Mouse (Mus musculus): ENCODE results near the gene Cfap300. TPM values are rescaled to one million over a fixed set of nuclear protein-coding genes. Genes with fewer than 3 reads are reported as not detected.

The Cfap300 gene
- polyA plus RNA-seq, 1 experiment: 4.5 TPM

GRCm38 (mm10) chr9:7984287-7984686 is 58.3 kb downstream of the Cfap300 start:
- Histone ChIP-seq H3K36me3 (ENCODE audit: control insufficient read depth, insufficient read depth, low read length) (no peaks in the 10 kb centered on the region; the same call in 1 of the 2 replicates), H3K27ac (ENCODE audit: insufficient read depth, low read depth, low read length) (no peak overlapping the region), H3K4me1 (ENCODE audit: control insufficient read depth, insufficient read depth, low read length) (peaks cover 19% of the 10 kb centered on the region), H3K27me3 (replicated peaks; ENCODE audit: control insufficient read depth, insufficient read depth, low read length) (no peaks in the 10 kb centered on the region), H3K4me3 (ENCODE audit: insufficient read depth, low read depth, low read length) (no peak overlapping the region)
- DNase-seq: no peak
- WGBS: 61% methylated on average over 4 of the region's 4 CpGs
- no peak for TF ChIP-seq CTCF (conservative IDR thresholded peaks at IDR 0.05; ENCODE audit: insufficient read depth, insufficient read length, low read depth, low read length)
- no peak for TF ChIP-seq POLR2A (IDR thresholded peaks at IDR 0.05; ENCODE audit: low read depth, low read length)

- WGBS: 50% methylated on average over 2 of the region's 2 CpGs
- Histone ChIP-seq H3K27me3 (replicated peaks; ENCODE audit: control insufficient read depth, insufficient read depth, low read length) (no peaks in the 10 kb centered on the region), H3K4me1 (ENCODE audit: control insufficient read depth, insufficient read depth, low read length) (peaks cover 22% of the 10 kb centered on the region), H3K4me3 (ENCODE audit: insufficient read depth, low read depth, low read length) (no peak overlapping the region), H3K27ac (ENCODE audit: insufficient read depth, low read depth, low read length) (no peak overlapping the region), H3K36me3 (ENCODE audit: control insufficient read depth, insufficient read depth, low read length) (no peaks in the 10 kb centered on the region)
- no peak for DNase-seq
- no peak for TF ChIP-seq POLR2A (IDR thresholded peaks at IDR 0.05; ENCODE audit: low read depth, low read length)
- TF ChIP-seq CTCF (conservative IDR thresholded peaks at IDR 0.05; ENCODE audit: insufficient read depth, insufficient read length, low read depth, low read length): no peak
These were observed 59.0 kb downstream of the Cfap300 start for GRCm38 (mm10) chr9:7983665-7984064.

- Histone ChIP-seq H3K27me3 (replicated peaks; ENCODE audit: control insufficient read depth, insufficient read depth, low read length) (no peaks in the 10 kb centered on the region), H3K36me3 (ENCODE audit: control insufficient read depth, insufficient read depth, low read length) (no peaks in the 10 kb centered on the region), H3K27ac (ENCODE audit: insufficient read depth, low read depth, low read length) (0 out of 2 replicates have a peak overlapping the region, but pooled peaks have one; percentile 54), H3K4me3 (ENCODE audit: insufficient read depth, low read depth, low read length) (no peak overlapping the region), H3K4me1 (ENCODE audit: control insufficient read depth, insufficient read depth, low read length) (peaks cover 26% of the 10 kb centered on the region)
- no peak for DNase-seq
- 24% methylated on average over 2 of the region's 2 CpGs for WGBS
- TF ChIP-seq POLR2A (IDR thresholded peaks at IDR 0.05; ENCODE audit: low read depth, low read length) (no peak), CTCF (conservative IDR thresholded peaks at IDR 0.05; ENCODE audit: insufficient read depth, insufficient read length, low read depth, low read length) (no peak)
These were observed 62.5 kb downstream of the Cfap300 start for GRCm38 (mm10) chr9:7980162-7980561.

GRCm38 (mm10) chr9:7979153-7979916 is 63.3 kb downstream of the Cfap300 start:
- Histone ChIP-seq H3K4me3 (ENCODE audit: insufficient read depth, low read depth, low read length) (no peak overlapping the region), H3K36me3 (ENCODE audit: control insufficient read depth, insufficient read depth, low read length) (no peaks in the 10 kb centered on the region), H3K27me3 (replicated peaks; ENCODE audit: control insufficient read depth, insufficient read depth, low read length) (no peaks in the 10 kb centered on the region), H3K4me1 (ENCODE audit: control insufficient read depth, insufficient read depth, low read length) (peaks cover 26% of the 10 kb centered on the region), H3K27ac (ENCODE audit: insufficient read depth, low read depth, low read length) (0 out of 2 replicates have a peak overlapping the region, but pooled peaks have one; percentile 54)
- TF ChIP-seq CTCF (conservative IDR thresholded peaks at IDR 0.05; ENCODE audit: insufficient read depth, insufficient read length, low read depth, low read length): no peak
- no peak for TF ChIP-seq POLR2A (IDR thresholded peaks at IDR 0.05; ENCODE audit: low read depth, low read length)
- 65% methylated on average over 11 of the region's 11 CpGs for WGBS
- DNase-seq: no peak

GRCm38 (mm10) chr9:7978502-7978901 is 64.1 kb downstream of the Cfap300 start:
- H3K27me3 ChIP-seq (replicated peaks; ENCODE audit: control insufficient read depth, insufficient read depth, low read length): no peaks in the 10 kb centered on the region
- H3K4me3 ChIP-seq (ENCODE audit: insufficient read depth, low read depth, low read length): no peak overlapping the region
- H3K36me3 ChIP-seq (ENCODE audit: control insufficient read depth, insufficient read depth, low read length): no peaks in the 10 kb centered on the region
- peaks cover 26% of the 10 kb centered on the region for H3K4me1 ChIP-seq (ENCODE audit: control insufficient read depth, insufficient read depth, low read length)
- TF ChIP-seq CTCF (conservative IDR thresholded peaks at IDR 0.05; ENCODE audit: insufficient read depth, insufficient read length, low read depth, low read length) (peak; percentile 48; the same call in 1 of the 2 replicates), POLR2A (IDR thresholded peaks at IDR 0.05; ENCODE audit: low read depth, low read length) (no peak)
- peak overlapping the region; percentile 17; the same call in 1 of the 2 replicates for H3K27ac ChIP-seq (ENCODE audit: insufficient read depth, low read depth, low read length)
- DNase-seq: no peak
- 71% methylated on average over 3 of the region's 3 CpGs for WGBS

GRCm38 (mm10) chr9:7977587-7977986 is 65.0 kb downstream of the Cfap300 start:
- DNase-seq: peak; percentile 46
- no peak overlapping the region for H3K4me3 ChIP-seq (ENCODE audit: insufficient read depth, low read depth, low read length)
- H3K27ac ChIP-seq (ENCODE audit: insufficient read depth, low read depth, low read length): no peak overlapping the region
- H3K36me3 ChIP-seq (ENCODE audit: control insufficient read depth, insufficient read depth, low read length): no peaks in the 10 kb centered on the region
- no peak for TF ChIP-seq POLR2A (IDR thresholded peaks at IDR 0.05; ENCODE audit: low read depth, low read length)
- no peak for TF ChIP-seq CTCF (conservative IDR thresholded peaks at IDR 0.05; ENCODE audit: insufficient read depth, insufficient read length, low read depth, low read length)
- H3K27me3 ChIP-seq (replicated peaks; ENCODE audit: control insufficient read depth, insufficient read depth, low read length): no peaks in the 10 kb centered on the region
- WGBS: 42% methylated on average over 5 of the region's 5 CpGs
- H3K4me1 ChIP-seq (ENCODE audit: control insufficient read depth, insufficient read depth, low read length): peaks cover 23% of the 10 kb centered on the region

- Histone ChIP-seq H3K27me3 (replicated peaks; ENCODE audit: control insufficient read depth, insufficient read depth, low read length) (no peaks in the 10 kb centered on the region), H3K4me3 (ENCODE audit: insufficient read depth, low read depth, low read length) (no peak overlapping the region), H3K36me3 (ENCODE audit: control insufficient read depth, insufficient read depth, low read length) (no peaks in the 10 kb centered on the region), H3K4me1 (ENCODE audit: control insufficient read depth, insufficient read depth, low read length) (peaks cover 3% of the 10 kb centered on the region; the same call in 1 of the 2 replicates), H3K27ac (ENCODE audit: insufficient read depth, low read depth, low read length) (no peak overlapping the region)
- WGBS: 61% methylated on average over 2 of the region's 2 CpGs
- no peak for TF ChIP-seq CTCF (conservative IDR thresholded peaks at IDR 0.05; ENCODE audit: insufficient read depth, insufficient read length, low read depth, low read length)
- TF ChIP-seq POLR2A (IDR thresholded peaks at IDR 0.05; ENCODE audit: low read depth, low read length): no peak
- no peak for DNase-seq
These were observed 70.6 kb downstream of the Cfap300 start for GRCm38 (mm10) chr9:7971993-7972392.

Other genes with a start within 250 kb of the Cfap300 start
- 12.2 and 12.7 TPM in 2 replicates for gene Birc2, start 205.8 kb downstream of the Cfap300 start, polyA plus RNA-seq (2012; rRNA removed)
- 6.5 and 9.2 TPM in 2 replicates for gene Birc3, start 169.6 kb downstream of the Cfap300 start, polyA plus RNA-seq (2012; rRNA removed)
- 39.0 and 40.9 TPM in 2 replicates for gene Yap1, start 38.2 kb downstream of the Cfap300 start, polyA plus RNA-seq (2012; rRNA removed)
- gene Cep126, start 91.5 kb upstream of the Cfap300 start, polyA plus RNA-seq (2012; rRNA removed): 1.4 and 2.6 TPM in 2 replicates

Data from kidney, adult 2 months (tissue).